Mouse (Mus musculus) right cerebral cortex, adult 2 months (tissue): ENCODE measurements at regions not wholly inside any gene's neighbourhood (a gene's known extent, or its start where the extent isn't known, plus 50 kb on each side); places are given as distances from the start of the nearest gene placed in this dataset.
"Not testable (repeated sequence)": the region's sequence is repeated elsewhere in the genome, so short reads cannot be mapped to it uniquely, and the experiment has no call there.

Experiments used
- DNase-seq, 2 experiments: peaks; one replicate each; pipeline ENCODE4 v3.0.0; 2021 to 2022; ENCODE audit warnings: low spot score in 2 of 2

GRCm38 (mm10) chr4:61998366-61998765 is 55.6 kb downstream of the Mup20 start:
- DNase-seq, result peak; percentile 32 to 35

- DNase-seq, result not testable (repeated sequence)
Observed at GRCm38 (mm10) chr4:61989941-61990340, 64.0 kb downstream of the Mup20 start.

GRCm38 (mm10) chr4:61976159-61976558 is 77.8 kb downstream of the Mup20 start:
- no peak for DNase-seq

GRCm38 (mm10) chr4:61973236-61973635 is 80.7 kb downstream of the Mup20 start:
- peak; percentile 10 to 13 for DNase-seq

- DNase-seq, result no peak
Observed at GRCm38 (mm10) chr4:61969691-61970090, 84.3 kb downstream of the Mup20 start.

GRCm38 (mm10) chr4:61967674-61968073 is 86.3 kb downstream of the Mup20 start:
- not testable (repeated sequence) for DNase-seq

GRCm38 (mm10) chr4:61962315-61962714 is 91.6 kb downstream of the Mup20 start:
- DNase-seq, result no peak
